Mouse (Mus musculus) retina, postnatal 1 day (tissue): ENCODE results near the gene Calm4.
A peak's percentile ranks its signal among the peaks of the same experiment; 100 is the strongest.

ENCODE experiments used
- DNase-seq: peaks from one replicate; pipeline ENCODE4 v3.0.0-alpha.2; 2012

The Calm4 gene

DNA sequence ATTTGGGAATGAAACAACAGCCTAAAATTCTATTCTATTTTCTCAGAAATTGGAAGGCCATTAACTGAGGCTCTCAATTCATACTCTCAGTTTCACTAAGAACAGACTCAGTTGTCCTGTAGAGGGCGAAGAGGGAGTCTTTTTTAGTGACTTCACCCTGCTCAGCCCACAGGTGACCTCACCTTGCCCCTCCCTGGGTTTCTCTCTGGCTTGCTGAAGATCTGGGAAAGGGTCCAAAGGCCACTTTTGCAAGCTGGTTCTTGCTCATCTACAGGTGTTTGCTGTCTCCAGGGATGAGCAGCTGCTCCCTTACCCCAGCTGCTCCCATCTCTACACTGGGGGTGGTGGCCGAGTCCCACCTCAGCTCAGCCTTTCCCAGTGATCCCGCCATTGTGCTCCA is 24.8 kb downstream of the Calm4 start:
- DNase-seq: no peak

DNA sequence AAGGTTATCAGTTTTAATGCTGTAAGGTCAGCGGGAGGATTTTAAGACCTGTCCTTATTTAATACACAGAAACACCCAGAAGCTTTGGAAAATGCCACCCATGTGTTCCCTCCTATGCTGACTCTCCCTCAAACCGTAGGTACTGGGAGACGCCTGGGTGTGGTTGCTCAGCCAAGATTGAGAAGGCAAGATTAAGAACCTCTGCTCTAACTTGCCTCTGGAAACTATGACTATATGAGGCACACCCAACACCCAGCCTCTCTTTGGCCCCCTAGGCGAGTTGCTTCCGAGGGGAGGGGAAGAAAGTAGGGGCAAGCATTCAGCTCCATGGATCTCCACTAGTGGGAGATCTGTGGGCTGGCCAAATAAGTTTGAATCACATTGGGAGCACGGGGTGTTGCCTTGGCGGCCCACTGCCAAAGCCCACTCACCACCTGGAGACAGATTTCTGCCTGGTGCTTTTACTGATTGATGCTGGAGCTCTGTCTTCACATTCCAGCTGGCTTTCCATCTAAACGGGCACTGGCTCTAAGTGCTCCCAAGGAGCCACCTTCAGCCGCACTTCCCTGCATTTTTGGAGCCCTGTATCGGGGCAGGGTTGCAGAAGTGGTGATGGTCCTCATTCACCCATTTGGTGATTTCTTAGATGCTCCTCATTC is 25.5 kb downstream of the Calm4 start:
- DNase-seq: no peak

DNA sequence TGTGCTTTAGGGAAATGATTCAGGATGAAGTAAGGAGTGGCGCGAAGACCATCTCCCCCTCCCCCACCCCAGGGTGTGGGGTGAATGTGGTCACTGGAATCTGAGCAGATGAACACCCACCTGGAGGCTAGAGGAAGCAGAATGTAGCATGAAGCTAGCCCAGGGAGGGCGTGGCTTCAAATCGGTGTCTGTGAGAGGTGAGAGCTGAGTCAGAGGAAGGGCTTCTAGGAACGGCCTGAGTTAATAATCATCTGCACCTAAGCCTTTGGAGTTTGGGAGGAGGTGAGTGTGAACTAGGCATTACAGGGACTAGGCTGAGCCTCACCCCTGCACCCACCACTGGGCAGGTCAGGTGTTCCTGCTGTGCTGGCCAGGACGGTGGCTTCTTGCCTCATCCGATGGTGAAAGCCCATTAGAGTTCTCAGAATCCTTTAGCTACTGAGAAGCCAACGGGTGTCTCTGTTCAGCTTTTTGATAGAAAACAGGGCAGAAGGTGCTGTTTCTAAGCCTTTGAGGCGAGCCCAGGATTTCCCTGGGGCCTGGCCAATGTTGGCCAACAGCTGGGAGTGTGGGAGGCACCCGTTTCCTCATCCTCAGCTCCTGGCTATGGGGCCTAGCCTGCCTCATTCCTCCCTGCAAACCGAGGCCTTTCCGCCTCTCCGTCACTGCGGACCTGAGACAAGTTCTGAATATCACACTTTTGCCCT is 28.2 kb downstream of the Calm4 start:
- DNase-seq: no peak

DNA sequence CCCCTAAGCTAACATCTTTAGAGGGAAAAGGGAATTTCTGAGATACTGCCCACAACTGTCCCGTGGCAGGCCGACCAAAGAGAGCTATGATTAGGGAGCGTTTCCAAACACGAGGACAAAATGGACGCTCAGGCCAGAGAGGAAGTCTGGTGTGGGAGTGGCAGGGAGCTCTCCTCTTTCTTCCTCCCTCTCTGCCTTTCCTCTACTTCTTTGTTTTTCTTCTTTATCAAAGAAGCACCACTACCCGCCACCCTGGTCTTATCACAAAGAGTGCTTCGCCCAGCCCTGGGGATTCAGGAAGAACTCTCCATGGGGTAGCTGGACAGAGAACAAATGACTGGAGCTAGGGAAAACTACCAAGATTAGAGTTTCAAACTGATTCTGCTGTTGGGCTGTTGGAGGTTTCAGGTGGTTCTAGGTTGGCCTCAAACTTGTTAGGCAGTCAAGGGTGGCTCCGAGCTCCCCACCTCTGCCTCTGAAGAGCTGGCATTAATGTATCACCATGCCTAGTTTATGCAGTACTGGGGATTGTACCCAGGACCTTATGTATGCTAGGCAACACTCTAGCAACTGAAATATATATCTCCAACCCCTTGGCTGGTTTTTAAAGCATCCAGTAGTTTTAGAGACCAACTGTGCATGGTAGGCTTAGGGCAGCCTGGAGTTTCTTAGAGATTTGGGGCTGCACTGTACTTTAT is 28.9 kb downstream of the Calm4 start:
- DNase-seq: no peak

DNA sequence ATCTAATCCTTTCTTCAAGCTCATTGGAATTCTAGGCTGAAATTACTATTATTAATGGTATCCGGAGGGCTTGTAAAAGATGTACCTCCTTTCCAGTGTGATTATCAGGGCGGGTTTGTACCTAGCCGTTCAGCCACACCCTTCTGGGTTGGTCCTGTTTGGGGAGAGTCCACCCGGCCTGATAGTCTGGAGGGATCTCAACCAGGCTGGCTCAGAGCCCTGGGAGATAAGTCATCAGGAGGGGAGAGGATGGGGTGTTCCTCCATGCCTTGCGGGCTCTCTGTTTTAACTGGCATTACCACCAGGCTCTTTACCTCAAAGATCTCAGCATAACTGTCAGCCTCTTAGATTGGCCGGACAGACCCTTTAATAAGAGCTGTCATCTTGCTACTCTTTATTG is 29.6 kb downstream of the Calm4 start:
- DNase-seq: no peak

DNA sequence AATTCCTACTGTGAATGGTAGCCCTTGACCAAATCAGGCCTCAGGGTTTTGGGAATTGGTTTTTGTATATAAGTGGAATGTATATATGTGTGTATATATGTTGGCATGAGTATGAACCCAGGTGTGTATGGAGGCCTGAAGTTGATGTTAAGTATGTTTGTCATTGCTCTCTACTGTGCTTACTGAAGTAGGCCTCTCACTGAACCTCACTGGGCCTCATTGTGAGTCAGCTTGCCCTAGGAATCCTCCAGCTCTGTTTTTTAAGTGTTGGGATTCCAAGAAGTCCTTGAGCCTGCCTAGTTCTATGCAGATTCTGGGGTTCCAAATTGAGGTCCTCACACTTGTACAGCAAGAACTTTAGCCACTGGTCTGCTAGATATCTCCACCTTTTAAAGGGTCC is 32.3 kb downstream of the Calm4 start:
- DNase-seq: no peak

DNA sequence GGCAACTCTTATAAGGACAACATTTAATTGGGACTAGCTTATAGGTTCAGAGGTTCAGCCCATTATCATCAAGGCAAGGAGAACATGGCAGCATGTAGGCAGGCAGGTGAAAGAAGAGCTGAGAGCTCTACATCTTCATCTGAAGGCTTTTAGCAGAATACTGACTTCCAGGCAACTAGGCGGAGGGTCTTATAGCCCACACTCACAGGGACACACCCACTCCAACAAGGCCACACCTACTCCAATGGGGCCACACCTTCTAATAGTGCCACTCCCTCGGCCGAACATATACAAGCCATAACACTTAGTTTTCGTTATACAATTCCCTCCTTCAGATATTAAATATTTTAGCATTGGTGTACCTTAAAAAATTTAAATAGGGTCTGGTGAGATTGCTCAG is 35.3 kb downstream of the Calm4 start:
- DNase-seq: no peak

DNA sequence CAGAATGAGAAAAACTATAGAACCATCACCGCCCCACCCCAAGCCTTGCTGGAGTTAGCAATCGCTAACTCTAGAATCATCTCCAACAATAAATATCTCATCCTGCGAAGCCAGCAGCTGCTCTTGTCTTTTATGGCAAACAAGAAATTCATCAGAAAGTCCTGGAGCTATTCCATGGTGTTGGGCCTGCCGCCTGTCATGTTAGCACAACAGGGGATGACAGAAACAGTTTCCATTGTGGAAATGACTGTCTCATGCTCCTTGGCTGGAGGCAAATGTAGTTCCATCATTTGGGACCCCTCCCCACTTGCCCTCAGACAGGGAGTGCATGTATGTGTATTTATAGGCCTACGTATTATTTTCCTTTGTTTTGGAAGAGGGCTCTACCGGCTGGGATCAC is 38.9 kb downstream of the Calm4 start:
- peak; percentile 14 for DNase-seq

DNA sequence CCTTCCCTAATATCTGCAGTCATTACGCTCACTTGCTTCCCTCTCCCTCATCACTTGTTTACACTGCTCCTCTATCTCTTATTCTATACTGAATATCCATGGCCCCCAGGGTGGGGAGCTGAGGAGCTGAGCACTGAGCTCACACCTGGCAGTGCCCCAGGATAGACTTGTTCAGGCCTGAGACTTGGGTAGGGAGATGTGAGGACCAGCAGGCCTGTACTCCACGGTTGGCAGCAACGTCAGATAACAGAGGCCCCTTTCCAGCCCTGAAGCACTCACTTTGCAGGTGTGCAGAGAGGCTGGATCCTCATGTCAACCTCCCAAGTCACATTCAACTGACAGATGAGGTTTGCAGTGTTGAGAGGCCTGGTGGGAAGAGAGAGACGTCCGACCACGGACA is 39.6 kb downstream of the Calm4 start:
- DNase-seq: no peak

DNA sequence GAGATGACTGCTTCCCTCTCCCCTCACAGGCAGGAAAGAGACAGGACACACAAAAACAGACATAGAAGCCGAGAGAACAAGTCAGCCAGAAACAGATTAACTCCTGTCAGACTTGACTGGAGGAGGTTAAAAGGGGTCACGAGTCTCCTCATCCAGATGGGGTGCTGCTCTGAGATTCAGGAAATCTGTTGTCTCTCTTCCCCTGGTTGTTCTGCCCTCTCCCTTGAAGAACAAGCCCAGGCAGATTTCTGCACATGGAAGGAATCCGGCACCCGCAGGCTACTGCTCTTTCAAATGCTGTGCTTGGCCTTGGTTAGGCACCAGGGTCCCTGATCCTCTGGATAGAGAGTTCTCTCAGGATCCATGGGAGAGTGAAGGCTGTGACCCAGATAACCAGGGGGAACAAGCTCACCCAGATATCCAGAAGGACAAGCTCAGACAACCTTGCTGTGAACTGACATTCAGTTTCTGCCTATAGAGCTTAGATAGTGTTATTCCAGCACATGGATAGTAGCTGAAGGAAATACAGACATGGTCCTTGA is 40.2 kb downstream of the Calm4 start:
- peak; percentile 52 for DNase-seq

DNA sequence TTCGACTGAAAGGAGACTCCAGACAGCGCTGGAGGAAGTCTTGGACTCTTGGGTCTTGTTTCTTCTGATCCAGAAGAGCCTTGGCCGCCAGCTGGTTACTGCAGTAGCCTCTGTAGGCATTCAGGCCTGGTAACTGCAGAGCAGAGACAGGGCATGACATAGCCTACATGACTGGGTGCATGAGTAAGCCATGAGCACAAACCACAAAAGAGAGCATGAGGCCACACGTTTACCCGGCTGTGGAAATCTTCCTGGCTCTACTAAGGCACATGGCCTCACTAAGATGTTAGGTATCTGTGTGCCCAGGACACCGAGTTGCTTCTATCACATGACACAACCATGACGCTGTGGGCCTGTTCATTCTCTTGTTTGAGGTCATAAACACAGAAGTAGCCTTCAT is 49.1 kb downstream of the Calm4 start:
- no peak for DNase-seq
